Mouse (Mus musculus) granulocyte monocyte progenitor cell, adult 5-6 weeks (primary cell): Measurements from ENCODE around the gene Cstf1. TPM values are rescaled to one million over a fixed set of nuclear protein-coding genes. Genes with fewer than 3 reads are reported as not detected.

ENCODE experiments used
- ATAC-seq: replicated peaks from 2 replicates; pipeline ENCODE4 v1.8.0; 2016; ENCODE audit warnings: mild to moderate bottlenecking, moderate TSS enrichment, inconsistent platforms; ENCODE audit not compliant: poor library complexity, severe bottlenecking
- total RNA-seq, 2 experiments: library from RNA; stranded (forward) in 1 of 2; stranded (reverse) in 1 of 2; fragments of 200-712, 200-1000 nt in 1 of 2; fragments of >200 nt in 1 of 2; fragmentation: Nextera tagmentation in 1 of 2; gene quantifications; 2 replicates each; pipeline ENCODE4 v1.2.3; 2014 to 2017

The Cstf1 gene
- total RNA-seq, 2 experiments from 2014 or later, result 32.6 to 33.3 TPM

- 0 out of 2 replicates have a peak, but pooled peaks have one; percentile 8 for ATAC-seq
Observed at GRCm38 (mm10) chr2:172371258-172371657, 777 bp downstream of the Cstf1 start.

GRCm38 (mm10) chr2:172376551-172376950 is 6.1 kb downstream of the Cstf1 start:
- no peak for ATAC-seq

- no peak for ATAC-seq
Observed at GRCm38 (mm10) chr2:172376999-172377515, 6.6 kb downstream of the Cstf1 start.

GRCm38 (mm10) chr2:172378332-172378731 is 7.9 kb downstream of the Cstf1 start:
- peak; percentile 86 for ATAC-seq

- ATAC-seq, result no peak
Observed at GRCm38 (mm10) chr2:172380513-172380912, 10.0 kb downstream of the Cstf1 start.

GRCm38 (mm10) chr2:172381341-172381740 is 10.9 kb downstream of the Cstf1 start:
- no peak for ATAC-seq

GRCm38 (mm10) chr2:172381898-172382297 is 11.4 kb downstream of the Cstf1 start:
- ATAC-seq, result 0 out of 2 replicates have a peak, but pooled peaks have one; percentile 18

GRCm38 (mm10) chr2:172384715-172385114 is 14.2 kb downstream of the Cstf1 start:
- ATAC-seq, result peak; percentile 65

GRCm38 (mm10) chr2:172390341-172390740 is 19.9 kb downstream of the Cstf1 start:
- ATAC-seq, result no peak

GRCm38 (mm10) chr2:172392041-172392521 is 21.6 kb downstream of the Cstf1 start:
- no peak for ATAC-seq

GRCm38 (mm10) chr2:172393391-172394051 is 23.0 kb downstream of the Cstf1 start, which contains the start of gene Cass4:
Gene Cass4 (plus strand): TSS chr2:172393794.
- peak; percentile 81 for ATAC-seq

GRCm38 (mm10) chr2:172394052-172394392 is 23.5 kb downstream of the Cstf1 start:
- ATAC-seq, result no peak

GRCm38 (mm10) chr2:172394671-172395070 is 24.2 kb downstream of the Cstf1 start:
- ATAC-seq, result no peak

GRCm38 (mm10) chr2:172395961-172396360 is 25.5 kb downstream of the Cstf1 start:
- ATAC-seq, result no peak

GRCm38 (mm10) chr2:172399901-172400300 is 29.4 kb downstream of the Cstf1 start:
- peak; percentile 45 for ATAC-seq

GRCm38 (mm10) chr2:172401116-172401825 is 30.8 kb downstream of the Cstf1 start:
- ATAC-seq, result peak; percentile 77

GRCm38 (mm10) chr2:172404239-172404638 is 33.8 kb downstream of the Cstf1 start:
- ATAC-seq, result no peak

GRCm38 (mm10) chr2:172405011-172405410 is 34.5 kb downstream of the Cstf1 start:
- no peak for ATAC-seq

- peak; percentile 54 for ATAC-seq
Observed at GRCm38 (mm10) chr2:172406173-172406572, 35.7 kb downstream of the Cstf1 start.

- no peak for ATAC-seq
Observed at GRCm38 (mm10) chr2:172407499-172407898, 37.0 kb downstream of the Cstf1 start.

GRCm38 (mm10) chr2:172410686-172411085 is 40.2 kb downstream of the Cstf1 start:
- ATAC-seq, result no peak
